Mouse (Mus musculus): ENCODE data around the gene Aes. TPM values are rescaled to one million over a fixed set of nuclear protein-coding genes. Genes with fewer than 3 reads are reported as not detected.

The Aes gene
- total RNA-seq, 2 experiments from 2014 or later, result 1,086 to 1,128 TPM

GRCm38 (mm10) chr10:81592631-81593030 lies 33.3 kb downstream of the Aes start:
- intact Hi-C loops (cut with DNase I), result loop anchor here (2.0 kb wide), 1 partner anchor 18 kb away; the partner anchor contains the start of gene Tle2
- no peak for DNase-seq (ENCODE audit: low spot score)

GRCm38 (mm10) chr10:81593223-81593622 lies 33.9 kb downstream of the Aes start:
- intact Hi-C loops (cut with DNase I), result loop anchor here (2.0 kb wide), 1 partner anchor 18 kb away; the partner anchor contains the start of gene Tle2
- no peak for DNase-seq (ENCODE audit: low spot score)

- no peak for DNase-seq (ENCODE audit: low spot score)
- intact Hi-C loops (cut with DNase I), result loop anchor here (2.0 kb wide), 1 partner anchor 19 kb away; the partner anchor contains the start of gene Tle2
Observed at GRCm38 (mm10) chr10:81593935-81594334, 34.6 kb downstream of the Aes start.

DNA sequence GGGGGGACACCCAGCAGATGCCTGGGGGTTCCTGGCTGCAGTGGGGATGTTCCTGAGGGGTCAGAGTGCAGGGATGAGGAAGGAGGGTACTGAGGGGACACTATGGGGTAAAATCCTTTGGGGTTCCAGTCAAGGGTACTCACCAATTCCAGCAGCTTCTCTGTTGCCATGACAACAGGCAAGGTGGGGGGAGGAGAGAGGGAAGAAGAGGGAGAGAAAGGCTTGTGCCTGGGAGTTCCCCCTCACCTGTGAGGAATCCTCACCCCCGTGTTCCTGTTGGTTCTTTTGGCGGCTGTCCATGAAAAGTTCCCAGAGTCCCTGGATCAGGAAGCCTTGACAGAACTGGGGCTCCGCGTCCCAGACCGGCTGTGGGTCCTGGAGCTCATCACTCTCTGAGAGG lies 36.3 kb downstream of the Aes start:
- no peak for DNase-seq (ENCODE audit: low spot score)
- intact Hi-C loops (cut with DNase I), result no loop called here

- DNase-seq (ENCODE audit: low spot score), result peak; percentile 40
- intact Hi-C loops (cut with DNase I), result no loop called here
Observed at GRCm38 (mm10) chr10:81596611-81597010, 37.3 kb downstream of the Aes start.

DNA sequence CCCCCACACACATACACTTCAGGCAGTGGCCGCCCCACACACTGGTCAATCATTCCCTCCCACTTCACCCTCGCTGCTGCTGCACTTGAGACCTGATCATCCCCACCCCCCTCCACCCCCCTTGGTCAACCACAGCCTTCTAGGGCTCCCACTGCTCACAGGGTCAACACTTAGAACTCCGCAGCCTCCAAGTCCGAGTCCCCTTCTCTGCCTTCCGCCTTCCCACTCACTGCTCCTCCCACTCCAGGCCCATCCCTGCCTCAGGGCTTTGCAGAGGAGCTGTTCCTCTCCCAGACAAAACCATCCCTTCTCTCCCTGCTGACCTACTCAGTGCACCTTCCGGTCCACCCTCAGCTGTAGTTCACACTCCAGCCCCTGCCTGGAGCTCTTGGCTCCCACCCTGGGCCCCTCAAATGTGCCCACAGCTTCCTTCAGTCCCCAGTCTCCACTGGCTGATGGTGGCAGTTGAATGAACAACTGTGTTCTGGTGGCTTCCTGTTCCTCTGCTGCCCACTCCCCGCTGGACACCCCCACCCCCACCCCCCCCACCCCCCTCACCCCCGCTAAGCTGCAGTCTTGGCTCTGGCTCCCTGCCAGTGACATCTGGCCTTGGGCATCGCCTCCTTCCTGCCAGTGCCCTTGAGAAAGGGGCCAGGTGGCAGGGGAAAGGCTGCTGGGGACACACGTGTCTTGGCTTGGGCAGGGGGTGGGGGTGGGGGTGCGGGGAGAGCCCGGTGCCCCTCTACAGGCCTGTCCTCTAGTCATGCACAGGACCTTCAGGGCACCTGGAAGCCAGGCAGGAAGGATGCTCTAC lies 38.1 kb downstream of the Aes start:
- intact Hi-C loops (cut with DNase I), result no loop called here
- peak; percentile 29 for DNase-seq (ENCODE audit: low spot score)

DNA sequence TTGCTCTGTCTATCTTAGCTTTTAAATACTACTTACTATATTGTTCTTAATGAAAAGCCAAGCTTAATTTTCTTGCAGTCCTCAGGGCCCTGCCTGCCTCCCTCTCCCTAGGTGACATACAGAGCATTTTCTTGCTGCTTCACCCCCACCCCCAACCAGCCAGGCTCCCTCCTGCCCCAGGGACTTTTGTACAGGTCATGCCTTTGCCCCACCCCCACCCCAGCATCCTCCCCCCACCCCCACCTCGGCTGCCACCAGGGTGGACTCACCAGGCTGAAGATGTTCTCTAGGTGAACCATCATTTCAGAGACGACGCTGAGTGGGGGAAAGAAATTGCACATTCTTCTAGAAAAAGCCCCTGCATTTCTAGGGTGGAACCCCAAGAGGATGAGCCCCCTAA lies 39.1 kb downstream of the Aes start:
- intact Hi-C loops (cut with DNase I), result no loop called here
- DNase-seq (ENCODE audit: low spot score), result no peak

DNA sequence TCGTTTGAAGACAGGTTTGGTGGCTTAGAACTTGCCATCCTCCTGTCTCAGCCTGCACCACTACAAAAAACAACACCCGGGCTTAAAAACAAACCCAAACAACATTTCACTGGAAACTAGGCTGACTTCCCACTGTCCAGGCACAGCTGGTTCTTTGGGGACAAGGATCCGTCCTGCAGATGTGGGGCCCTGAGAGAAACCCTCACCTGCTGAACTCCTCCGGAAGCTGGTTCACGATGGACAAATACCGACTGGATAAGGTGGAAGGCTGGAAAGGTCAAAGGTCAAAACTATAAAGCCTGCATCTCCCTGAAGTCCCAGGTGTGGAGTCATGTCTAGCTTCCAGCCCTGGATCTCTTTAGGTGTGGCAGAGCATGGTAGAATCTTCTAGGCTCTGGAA lies 39.6 kb downstream of the Aes start:
- DNase-seq (ENCODE audit: low spot score), result no peak
- intact Hi-C loops (cut with DNase I), result no loop called here

DNA sequence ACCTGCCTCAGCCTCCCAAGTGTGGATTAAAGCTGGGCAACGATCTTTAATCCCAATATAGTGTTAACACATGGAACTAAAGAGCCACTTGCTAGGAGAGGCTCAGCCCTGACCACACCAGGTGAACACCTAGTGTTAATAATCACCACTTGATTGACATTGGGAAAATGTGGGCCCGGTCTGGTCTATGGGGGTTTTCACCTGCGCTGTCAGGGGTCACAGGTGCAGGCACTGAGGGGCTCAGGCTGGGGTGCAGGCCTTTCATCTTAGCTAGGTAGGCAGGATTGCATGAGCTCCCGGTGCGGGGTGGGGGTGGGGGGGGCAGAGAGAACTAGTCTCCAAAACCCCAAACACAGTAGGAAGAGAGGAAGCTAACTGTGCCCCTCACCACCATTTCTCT lies 40.3 kb downstream of the Aes start:
- no peak for DNase-seq (ENCODE audit: low spot score)
- intact Hi-C loops (cut with DNase I), result loop anchor here (5.0 kb wide), 1 partner anchor 97 kb away; the partner anchor contains the start of gene S1pr4

DNA sequence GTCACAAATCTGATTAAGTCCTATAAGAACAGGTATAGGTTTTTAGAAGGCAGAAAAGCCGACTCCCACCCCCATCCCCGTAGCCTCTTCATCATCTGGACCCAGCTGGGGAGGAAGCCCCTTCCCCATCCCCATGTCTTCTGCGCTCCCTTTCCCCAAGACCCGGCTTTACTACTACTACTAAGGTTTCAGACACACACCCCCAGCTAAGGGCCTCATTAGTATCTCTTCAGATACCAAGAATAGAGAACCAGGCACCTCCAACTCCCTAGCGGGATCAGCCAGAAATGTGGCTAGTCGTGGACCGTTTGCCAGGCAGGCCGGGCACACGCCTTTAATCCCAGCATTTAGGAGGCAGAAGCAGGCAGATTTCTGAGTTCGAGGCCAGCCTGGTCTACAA lies 40.8 kb downstream of the Aes start:
- intact Hi-C loops (cut with DNase I), result loop anchor here (5.0 kb wide), 1 partner anchor 98 kb away; the partner anchor contains the start of gene S1pr4
- DNase-seq (ENCODE audit: low spot score), result no peak

DNA sequence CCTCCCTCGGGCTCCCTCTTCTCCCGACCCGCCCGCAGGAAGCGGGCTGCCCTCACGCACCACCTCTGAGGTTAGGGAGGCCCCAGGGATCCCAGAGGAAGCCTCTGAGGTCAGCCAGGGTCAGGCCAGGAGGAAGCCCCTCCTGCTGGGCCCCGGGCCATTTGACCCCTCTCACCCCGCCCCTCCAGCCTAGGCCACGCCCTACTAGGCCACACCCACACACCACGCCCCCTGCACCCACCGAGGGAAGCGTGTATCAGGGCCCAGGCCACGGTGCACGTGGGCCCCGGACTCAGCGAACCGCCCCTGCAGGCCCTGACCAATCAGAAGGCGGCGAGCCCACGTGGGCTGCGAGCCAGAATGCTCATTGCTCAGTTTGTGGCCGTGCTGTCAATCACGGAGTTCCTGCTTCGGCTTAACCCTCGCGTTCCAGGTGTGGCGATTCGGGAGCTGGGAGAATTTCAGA lies 41.5 kb downstream of the Aes start, which contains the start of gene Tle6:
Gene Tle6, minus strand, starts transcription at position 336 of the 466 bp plus-strand sequence.
- DNase-seq (ENCODE audit: low spot score), result peak; percentile 90
- intact Hi-C loops (cut with DNase I), result loop anchor here (5.0 kb wide), 1 partner anchor 98 kb away; the partner anchor contains the start of gene S1pr4

GRCm38 (mm10) chr10:81601396-81601905 lies 42.2 kb downstream of the Aes start:
- intact Hi-C loops (cut with DNase I), result loop anchor here (5.0 kb wide), 1 partner anchor 99 kb away; the partner anchor contains the start of gene S1pr4
- no peak for DNase-seq (ENCODE audit: low spot score)

GRCm38 (mm10) chr10:81602741-81603151 lies 43.5 kb downstream of the Aes start:
- DNase-seq (ENCODE audit: low spot score), result no peak

GRCm38 (mm10) chr10:81604019-81604967 lies 45.0 kb downstream of the Aes start:
- intact Hi-C loops (cut with DNase I), result loop anchor here (2.0 to 5.0 kb wide), 3 partner anchors 31 to 102 kb away; partner anchors contain the start of gene S1pr4
- DNase-seq (ENCODE audit: low spot score), result no peak

More at GRCm38 (mm10) chr10:81602741-81603151, 43.5 kb downstream of the Aes start:
- intact Hi-C loops (cut with DNase I), result loop anchor here (5.0 kb wide), 1 partner anchor 100 kb away; the partner anchor contains the start of gene S1pr4

- intact Hi-C loops (cut with DNase I), result loop anchor here (2.0 to 5.0 kb wide), 3 partner anchors 32 to 103 kb away; partner anchors contain the start of gene S1pr4
Observed at GRCm38 (mm10) chr10:81604968-81605665, 45.8 kb downstream of the Aes start.

DNA sequence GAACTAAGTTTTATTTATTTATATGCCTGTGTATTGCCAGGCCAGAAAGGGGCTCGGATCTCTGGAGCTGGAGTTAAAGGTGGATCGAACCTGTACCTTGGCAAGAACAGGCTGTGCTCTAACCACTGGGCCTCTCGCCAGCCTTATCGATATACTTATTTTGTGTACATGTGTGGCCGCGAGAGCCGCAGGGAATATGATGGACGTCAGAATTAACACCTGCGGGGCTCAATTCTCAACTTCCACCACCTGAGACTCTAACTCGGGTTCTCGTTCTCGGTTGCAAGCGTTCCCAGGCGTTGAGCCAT lies 46.3 kb downstream of the Aes start:
- DNase-seq (ENCODE audit: low spot score), result no peak
- intact Hi-C loops (cut with DNase I), result loop anchor here (2.0 kb wide), 2 partner anchors 33 to 41 kb away; no protein-coding TSS in a partner anchor

More at GRCm38 (mm10) chr10:81604968-81605665, 45.8 kb downstream of the Aes start:
- peak; percentile 65 for DNase-seq (ENCODE audit: low spot score)

DNA sequence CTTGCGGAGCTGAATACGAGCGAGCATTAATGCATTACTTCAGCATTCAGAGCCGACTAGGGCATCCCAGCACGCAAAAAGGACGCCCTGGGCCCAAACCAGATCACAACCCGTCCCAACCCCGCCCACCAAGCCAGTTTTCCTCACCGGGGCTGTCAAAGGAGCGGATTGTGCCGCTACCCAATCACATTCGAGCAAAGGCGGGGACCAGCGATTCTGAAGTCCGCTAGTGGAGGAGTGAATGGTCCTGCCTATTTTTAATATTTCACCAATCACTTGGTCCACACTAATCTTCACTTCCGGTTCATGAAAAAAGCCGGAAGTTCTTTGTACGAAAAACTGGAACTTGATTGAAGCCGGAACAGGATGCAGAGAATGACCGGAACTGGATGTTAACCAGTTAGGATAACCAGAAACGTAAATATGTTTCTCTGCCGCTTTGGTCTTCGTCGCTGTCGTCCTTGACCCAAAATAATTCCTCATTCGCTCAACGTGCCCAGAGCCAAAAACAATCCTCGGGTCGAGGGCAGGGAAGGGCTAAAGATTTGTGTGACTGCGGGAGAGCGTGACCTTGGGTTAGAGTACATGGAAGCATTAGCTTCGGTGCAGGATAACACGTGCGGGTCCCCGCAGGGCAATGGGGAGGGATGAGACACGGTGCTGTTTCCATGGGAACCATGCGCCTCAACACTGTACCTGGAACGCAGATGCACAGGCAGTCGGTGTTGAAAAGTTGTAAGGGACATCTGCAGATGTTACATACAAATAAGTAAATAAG lies 46.9 kb downstream of the Aes start, which contains the start of gene BC025920:
Gene BC025920, plus strand, starts transcription at position 297 of the 778 bp plus-strand sequence.
- peak; percentile 94 for DNase-seq (ENCODE audit: low spot score)
- intact Hi-C loops (cut with DNase I), result loop anchor here (2.0 kb wide), 2 partner anchors 33 to 41 kb away; no protein-coding TSS in a partner anchor

DNA sequence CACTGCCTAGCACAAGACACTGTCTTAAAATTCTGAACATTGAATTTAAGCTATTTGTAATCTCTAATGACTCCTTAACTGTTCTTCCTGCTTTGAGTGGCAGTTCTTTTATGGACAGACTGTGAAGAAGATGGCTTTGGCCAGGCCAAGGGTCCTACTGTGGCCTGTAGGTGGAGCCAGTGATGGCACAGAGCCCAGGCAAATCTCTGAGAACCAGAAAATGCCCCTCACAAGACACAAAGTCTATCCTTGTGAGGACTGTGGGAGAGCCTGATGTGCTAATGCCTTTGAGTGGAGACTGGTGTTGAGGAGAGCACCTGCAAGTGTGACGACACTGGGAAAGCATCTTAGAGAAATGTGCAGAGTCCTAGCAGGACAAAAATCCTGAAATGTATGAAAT lies 49.0 kb downstream of the Aes start:
- no peak for DNase-seq (ENCODE audit: low spot score)
- intact Hi-C loops (cut with DNase I), result no loop called here

Measured in heart, postnatal 25 days (tissue).